Mouse (Mus musculus) midbrain, postnatal 0 days (tissue): Measurements from ENCODE around the gene Mamstr. TPM values are rescaled to one million over a fixed set of nuclear protein-coding genes. Genes with fewer than 3 reads are reported as not detected.

Source experiments
- ATAC-seq: fragments of 200-750 bp; cut with Nextera tagmentation; 2 replicates; pipeline ENCODE4 v1.8.0; 2017; ENCODE audit warnings: moderate number of reproducible peaks, mild to moderate bottlenecking, moderate TSS enrichment, moderate library complexity; ENCODE audit not compliant: low FRiP score
- DNase-seq: peaks from one replicate; pipeline ENCODE4 v3.0.0-alpha.2; 2015; ENCODE audit warnings: low spot score
- H3K27ac ChIP-seq: fragments of 300-500 bp; sonication (generic); 2 replicates; pipeline ENCODE4 v1.5.1; 2014; ENCODE audit warnings: low read depth, mild to moderate bottlenecking, low read length, mixed read lengths
- H3K27me3 ChIP-seq: fragments of 300-500 bp; sonication (generic); 2 replicates; pipeline ENCODE4 v1.6.1; 2014; ENCODE audit warnings: low read length, control low read depth, mixed read lengths; ENCODE audit not compliant: insufficient read depth
- H3K36me3 ChIP-seq: fragments of 300-500 bp; sonication (generic); 2 replicates; pipeline ENCODE4 v1.6.1; 2014; ENCODE audit warnings: low read length, control low read depth, mixed read lengths; ENCODE audit not compliant: insufficient read depth
- H3K4me1 ChIP-seq: fragments of 300-500 bp; sonication (generic); 2 replicates; pipeline ENCODE4 v1.6.1; 2014; ENCODE audit warnings: mild to moderate bottlenecking, control low read depth, antibody characterized with exemption, low read length, mixed read lengths; ENCODE audit not compliant: insufficient read depth
- H3K4me2 ChIP-seq: fragments of 300-500 bp; sonication (generic); 2 replicates; pipeline ENCODE4 v1.6.1; 2014; ENCODE audit warnings: low read depth, mild to moderate bottlenecking, low read length, mixed read lengths; ENCODE audit not compliant: poor library complexity, severe bottlenecking
- H3K4me3 ChIP-seq: fragments of 300-500 bp; sonication (generic); 2 replicates; pipeline ENCODE4 v1.5.1; 2014; ENCODE audit warnings: low read depth, mild to moderate bottlenecking, low read length, moderate library complexity
- H3K9ac ChIP-seq: fragments of 300-500 bp; sonication (generic); replicated peaks from 2 replicates; pipeline ENCODE4 v1.6.1; 2014; ENCODE audit warnings: mild to moderate bottlenecking, low read length, moderate library complexity, mixed read lengths; ENCODE audit not compliant: poor library complexity, severe bottlenecking
- H3K9me3 ChIP-seq: fragments of 300-500 bp; sonication (generic); 2 replicates; pipeline ENCODE4 v1.6.1; 2016; ENCODE audit warnings: low read length, control low read depth
- CTCF ChIP-seq: IDR thresholded peaks from 2 replicates; pipeline ENCODE4 v1.5.1; 2016; ENCODE audit warnings: antibody characterized with exemption, mild to moderate bottlenecking
- WGBS: fragments of 180-500 bp; shearing (Covaris S2); extraction: QIAGEN DNeasy Blood & Tissue Kit; methylation state at CpG from one replicate; pipeline ENCODE4 v1.1.7; 2014; 5-methylcytosine and 5-hydroxymethylcytosine counted together
- polyA plus RNA-seq: library from polyadenylated mRNA; unstranded; fragments of >200 nt; fragmentation: Nextera tagmentation; extraction: Ambion mirVana; gene quantifications from 2 replicates; pipeline ENCODE4 v1.2.1, GENCODE M21; 2015
- total RNA-seq: library from RNA; depleted of rRNA; stranded (reverse); fragments of >200 nt; gene quantifications from 2 replicates; pipeline ENCODE4 v1.2.3, GENCODE M21; 2014

Mamstr gene
- total and polyA plus RNA-seq, 2 experiments from 2014 or later, result 3.0 to 3.3 TPM

- 5% methylated on average over 25 of the region's 31 CpGs for WGBS
- no peaks in the 10 kb centered on the region for H3K36me3 ChIP-seq
- DNase-seq (no peak), ATAC-seq (no peak)
- no peak within 1 kb of the TSS for H3K27ac ChIP-seq
- TF ChIP-seq CTCF, result no peak
- no peaks in the 10 kb centered on the region for H3K4me1 ChIP-seq
- 0 out of 2 replicates have a peak within 1 kb of the TSS, but pooled peaks have one; percentile 3 for H3K9ac ChIP-seq
- H3K9me3 ChIP-seq, result no peaks in the 10 kb centered on the region
- peak within 1 kb of the TSS; percentile 16; the same call in 1 of the 2 replicates for H3K4me3 ChIP-seq
- H3K27me3 ChIP-seq, result peaks cover 20% of the 10 kb centered on the region
- H3K4me2 ChIP-seq, result peak within 1 kb of the TSS; percentile 37
These were observed 22.6 kb upstream of the Mamstr start, which contains the start of gene Fut1 for GRCm38 (mm10) chr7:45617042-45617695. Gene Fut1, plus strand, starts transcription at chr7:45617289.

- H3K36me3 ChIP-seq, result no peaks in the 10 kb centered on the region
- no peak overlapping the region for H3K9ac ChIP-seq
- H3K4me3 ChIP-seq, result no peak overlapping the region
- ATAC-seq, result no peak
- H3K9me3 ChIP-seq, result no peaks in the 10 kb centered on the region
- H3K4me1 ChIP-seq, result no peaks in the 10 kb centered on the region
- no peak for TF ChIP-seq CTCF
- WGBS, result 75% methylated on average over 5 of the region's 5 CpGs
- H3K27me3 ChIP-seq, result peaks cover 20% of the 10 kb centered on the region
- H3K4me2 ChIP-seq, result no peak overlapping the region
- no peak for DNase-seq
- H3K27ac ChIP-seq, result no peak overlapping the region
These were observed 21.5 kb upstream of the Mamstr start for GRCm38 (mm10) chr7:45618316-45618715.

GRCm38 (mm10) chr7:45619592-45619991 lies 20.2 kb upstream of the Mamstr start:
- H3K4me3 ChIP-seq, result no peak overlapping the region
- DNase-seq (no peak), ATAC-seq (no peak)
- H3K9me3 ChIP-seq, result no peaks in the 10 kb centered on the region
- peaks cover 20% of the 10 kb centered on the region for H3K27me3 ChIP-seq
- WGBS, result 92% methylated on average over 5 of the region's 5 CpGs
- no peak overlapping the region for H3K9ac ChIP-seq
- no peak overlapping the region for H3K27ac ChIP-seq
- TF ChIP-seq CTCF, result no peak
- no peaks in the 10 kb centered on the region for H3K4me1 ChIP-seq
- H3K36me3 ChIP-seq, result no peaks in the 10 kb centered on the region
- no peak overlapping the region for H3K4me2 ChIP-seq

- Histone ChIP-seq H3K36me3 (no peaks in the 10 kb centered on the region), H3K9me3 (no peaks in the 10 kb centered on the region), H3K4me3 (no peak within 1 kb of the TSS), H3K27me3 (peaks cover 18% of the 10 kb centered on the region), H3K4me1 (no peaks in the 10 kb centered on the region), H3K4me2 (no peak within 1 kb of the TSS), H3K9ac (no peak within 1 kb of the TSS), H3K27ac (no peak within 1 kb of the TSS)
- no peak for DNase-seq
- TF ChIP-seq CTCF, result no peak
- no peak for ATAC-seq
- 30% methylated on average over 9 of the region's 9 CpGs for WGBS
These were observed 18.3 kb upstream of the Mamstr start, which contains the start of gene Izumo1 for GRCm38 (mm10) chr7:45621443-45621842. Gene Izumo1, plus strand, starts transcription at chr7:45621811.

GRCm38 (mm10) chr7:45623507-45623906 lies 16.3 kb upstream of the Mamstr start:
- ATAC-seq, result no peak
- peaks cover 4% of the 10 kb centered on the region for H3K27me3 ChIP-seq
- no peaks in the 10 kb centered on the region for H3K9me3 ChIP-seq

GRCm38 (mm10) chr7:45624718-45625117 lies 15.1 kb upstream of the Mamstr start:
- H3K4me2 ChIP-seq, result no peak overlapping the region

More at GRCm38 (mm10) chr7:45623507-45623906, 16.3 kb upstream of the Mamstr start:
- 95% methylated on average over 11 of the region's 11 CpGs for WGBS
- no peak overlapping the region for H3K27ac ChIP-seq
- TF ChIP-seq CTCF, result no peak
- no peak for DNase-seq
- no peak overlapping the region for H3K9ac ChIP-seq
- no peak overlapping the region for H3K4me2 ChIP-seq
- no peak overlapping the region for H3K4me3 ChIP-seq
- H3K36me3 ChIP-seq, result no peaks in the 10 kb centered on the region
- no peaks in the 10 kb centered on the region for H3K4me1 ChIP-seq

More at GRCm38 (mm10) chr7:45624718-45625117, 15.1 kb upstream of the Mamstr start:
- Histone ChIP-seq H3K9ac (no peak overlapping the region), H3K36me3 (no peaks in the 10 kb centered on the region), H3K27ac (no peak overlapping the region), H3K4me1 (no peaks in the 10 kb centered on the region), H3K9me3 (no peaks in the 10 kb centered on the region), H3K4me3 (no peak overlapping the region), H3K27me3 (no peaks in the 10 kb centered on the region)
- 87% methylated on average over 3 of the region's 3 CpGs for WGBS
- no peak for DNase-seq
- no peak for TF ChIP-seq CTCF
- no peak for ATAC-seq
